Mouse (Mus musculus) thymus, adult 2 months (tissue): ENCODE data around the gene Rex1bd.

Experiments
- CTCF ChIP-seq: fragments of 200-500 bp; IDR thresholded peaks from 2 replicates; pipeline ENCODE4 v1.5.1; 2012; ENCODE audit warnings: mild to moderate bottlenecking, control low read depth, low read length, moderate library complexity, borderline replicate concordance; ENCODE audit not compliant: control insufficient read depth, poor library complexity, insufficient read depth; ENCODE audit errors: extremely low read depth
- POLR2A ChIP-seq: fragments of 200-500 bp; IDR thresholded peaks from 2 replicates; pipeline ENCODE4 v1.6.1; 2012; ENCODE audit warnings: mild to moderate bottlenecking, low read length, control low read depth, moderate library complexity; ENCODE audit not compliant: control insufficient read depth, poor library complexity, insufficient read depth; ENCODE audit errors: extremely low read depth

GRCm38 (mm10) chr8:70534281-70534680 is 27.7 kb upstream of the Rex1bd start:
- TF ChIP-seq CTCF (no peak), POLR2A (no peak)
